Mouse (Mus musculus) midbrain, embryonic 14.5 days (tissue): ENCODE results near the gene Usp12. TPM values are rescaled to one million over a fixed set of nuclear protein-coding genes. Genes with fewer than 3 reads are reported as not detected.

Source experiments
- ATAC-seq: fragments of 200-750 bp; cut with Nextera tagmentation; 2 replicates; pipeline ENCODE4 v1.8.0; 2017; ENCODE audit warnings: moderate number of reproducible peaks, moderate library complexity; ENCODE audit not compliant: low FRiP score, low TSS enrichment
- DNase-seq: peaks from one replicate; pipeline ENCODE4 v3.0.0-alpha.2; 2015
- H3K27ac ChIP-seq: fragments of 300-500 bp; sonication (generic); replicated peaks from 2 replicates; pipeline ENCODE4 v1.5.1; 2014; ENCODE audit warnings: mild to moderate bottlenecking, low read depth, low read length, moderate library complexity
- H3K27me3 ChIP-seq: fragments of 300-500 bp; sonication (generic); 2 replicates; pipeline ENCODE4 v1.6.1; 2014; ENCODE audit warnings: low read length, control low read depth, mixed read lengths; ENCODE audit not compliant: control insufficient read depth, insufficient read depth
- H3K36me3 ChIP-seq: fragments of 300-500 bp; sonication (generic); 2 replicates; pipeline ENCODE4 v1.6.1; 2014; ENCODE audit warnings: low read length, control low read depth; ENCODE audit not compliant: control insufficient read depth, insufficient read depth
- H3K4me1 ChIP-seq: fragments of 300-500 bp; sonication (generic); 2 replicates; pipeline ENCODE4 v1.6.1; 2014; ENCODE audit warnings: mild to moderate bottlenecking, antibody characterized with exemption, low read length, control low read depth; ENCODE audit not compliant: control insufficient read depth, insufficient read depth
- H3K4me2 ChIP-seq: fragments of 300-500 bp; sonication (generic); 2 replicates; pipeline ENCODE4 v1.6.1; 2014; ENCODE audit warnings: mild to moderate bottlenecking, low read length, moderate library complexity
- H3K4me3 ChIP-seq: fragments of 300-500 bp; sonication (generic); replicated peaks from 2 replicates; pipeline ENCODE4 v1.5.1; 2014; ENCODE audit warnings: low read depth, low read length
- H3K9ac ChIP-seq: fragments of 300-500 bp; sonication (generic); replicated peaks from 2 replicates; pipeline ENCODE4 v1.6.1; 2014; ENCODE audit warnings: mild to moderate bottlenecking, low read length, moderate library complexity
- H3K9me3 ChIP-seq: fragments of 300-500 bp; sonication (generic); 2 replicates; pipeline ENCODE4 v1.6.1; 2016; ENCODE audit warnings: low read length, control low read depth, mixed read lengths; ENCODE audit not compliant: control insufficient read depth
- WGBS: fragments of 180-500 bp; shearing (Covaris S2); extraction: QIAGEN DNeasy Blood & Tissue Kit; methylation state at CpG from one replicate; pipeline ENCODE4 v1.1.7; 2014; 5-methylcytosine and 5-hydroxymethylcytosine counted together
- polyA plus RNA-seq: library from polyadenylated mRNA; unstranded; fragments of >200 nt; fragmentation: Nextera tagmentation; extraction: Ambion mirVana; gene quantifications from 2 replicates; pipeline ENCODE4 v1.2.1, GENCODE M21; 2014

The Usp12 gene
- polyA plus RNA-seq, 1 experiment from 2014 or later, result 11.2 TPM

- no peak overlapping the region for H3K4me3 ChIP-seq
- no peak overlapping the region for H3K9ac ChIP-seq
- no peak overlapping the region for H3K4me2 ChIP-seq
- no peaks in the 10 kb centered on the region for H3K27me3 ChIP-seq
- 92% methylated on average over 8 of the region's 8 CpGs for WGBS
- no peak for DNase-seq
- ATAC-seq, result no peak
- H3K9me3 ChIP-seq, result no peaks in the 10 kb centered on the region
- H3K4me1 ChIP-seq, result peaks cover 13% of the 10 kb centered on the region
- H3K36me3 ChIP-seq, result peaks cover 50% of the 10 kb centered on the region
- H3K27ac ChIP-seq, result no peak overlapping the region
These were observed 40.2 kb upstream of the Usp12 start for GRCm38 (mm10) chr5:146834959-146835358.

- DNase-seq, result no peak
- no peak overlapping the region for H3K27ac ChIP-seq
- H3K4me1 ChIP-seq, result peaks cover 13% of the 10 kb centered on the region
- peaks cover 45% of the 10 kb centered on the region for H3K36me3 ChIP-seq
- peak overlapping the region; percentile 88 for H3K9ac ChIP-seq
- no peaks in the 10 kb centered on the region for H3K27me3 ChIP-seq
- 27% methylated on average over 8 of the region's 8 CpGs for WGBS
- peak overlapping the region; percentile 88 for H3K4me3 ChIP-seq
- no peaks in the 10 kb centered on the region for H3K9me3 ChIP-seq
- ATAC-seq, result no peak
- peak overlapping the region; percentile 88 for H3K4me2 ChIP-seq
These were observed 38.9 kb upstream of the Usp12 start for GRCm38 (mm10) chr5:146833673-146834201.

GRCm38 (mm10) chr5:146832769-146833448 lies 38.1 kb upstream of the Usp12 start, which contains the start of gene Rpl21:
Gene Rpl21, plus strand, starts transcription at chr5:146832890.
- Histone ChIP-seq H3K36me3 (peaks cover 37% of the 10 kb centered on the region), H3K27ac (peak within 1 kb of the TSS; percentile 87), H3K27me3 (no peaks in the 10 kb centered on the region), H3K4me2 (peak within 1 kb of the TSS; percentile 88), H3K4me3 (peak within 1 kb of the TSS; percentile 88), H3K9me3 (no peaks in the 10 kb centered on the region), H3K9ac (peak within 1 kb of the TSS; percentile 88), H3K4me1 (peaks cover 13% of the 10 kb centered on the region)
- DNase-seq, result peak; percentile 98
- peak; percentile 99 for ATAC-seq
- WGBS, result under 1% methylated on average over 60 of the region's 60 CpGs

- peaks cover 13% of the 10 kb centered on the region for H3K4me1 ChIP-seq
- H3K4me3 ChIP-seq, result peak overlapping the region; percentile 88
- WGBS, result 53% methylated on average over 7 of the region's 7 CpGs
- peaks cover 32% of the 10 kb centered on the region for H3K36me3 ChIP-seq
- H3K9me3 ChIP-seq, result no peaks in the 10 kb centered on the region
- ATAC-seq (no peak), DNase-seq (no peak)
- no peaks in the 10 kb centered on the region for H3K27me3 ChIP-seq
- H3K4me2 ChIP-seq, result peak overlapping the region; percentile 88
- peak overlapping the region; percentile 87 for H3K27ac ChIP-seq
- H3K9ac ChIP-seq, result peak overlapping the region; percentile 88
These were observed 37.6 kb upstream of the Usp12 start for GRCm38 (mm10) chr5:146832435-146832768.

GRCm38 (mm10) chr5:146829528-146829927 lies 34.7 kb upstream of the Usp12 start:
- Histone ChIP-seq H3K9me3 (no peaks in the 10 kb centered on the region), H3K27ac (no peak overlapping the region), H3K27me3 (no peaks in the 10 kb centered on the region), H3K36me3 (peaks cover 3% of the 10 kb centered on the region; the same call in 1 of the 2 replicates), H3K9ac (no peak overlapping the region), H3K4me2 (no peak overlapping the region), H3K4me3 (no peak overlapping the region), H3K4me1 (peaks cover 13% of the 10 kb centered on the region)
- WGBS, result 63% methylated on average over 8 of the region's 8 CpGs
- ATAC-seq (no peak), DNase-seq (no peak)

DNA sequence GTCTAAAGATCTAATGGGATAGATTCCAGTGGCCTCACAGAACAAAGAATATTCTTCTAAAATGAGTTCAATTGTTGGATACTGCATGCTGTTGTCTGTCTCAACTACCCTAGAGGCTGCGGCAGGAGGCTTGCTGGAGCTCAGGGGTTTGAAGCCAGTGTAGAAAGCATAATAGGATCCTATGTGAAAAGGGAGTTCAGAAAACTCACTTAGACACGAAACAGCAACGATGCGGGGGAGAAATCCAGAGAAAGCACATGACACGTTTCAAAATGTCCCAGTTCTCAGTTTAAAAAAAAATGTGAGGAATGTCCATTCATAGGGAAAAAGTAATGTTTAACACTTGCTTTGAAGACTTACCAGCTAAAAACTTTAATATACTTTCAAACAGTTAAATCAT lies 28.2 kb upstream of the Usp12 start:
- Histone ChIP-seq H3K36me3 (no peaks in the 10 kb centered on the region), H3K4me3 (no peak overlapping the region), H3K27ac (no peak overlapping the region), H3K4me2 (no peak overlapping the region), H3K4me1 (no peaks in the 10 kb centered on the region), H3K9me3 (no peaks in the 10 kb centered on the region), H3K27me3 (no peaks in the 10 kb centered on the region), H3K9ac (no peak overlapping the region)
- DNase-seq, result no peak
- WGBS, result 88% methylated on average over 5 of the region's 5 CpGs
- no peak for ATAC-seq

DNA sequence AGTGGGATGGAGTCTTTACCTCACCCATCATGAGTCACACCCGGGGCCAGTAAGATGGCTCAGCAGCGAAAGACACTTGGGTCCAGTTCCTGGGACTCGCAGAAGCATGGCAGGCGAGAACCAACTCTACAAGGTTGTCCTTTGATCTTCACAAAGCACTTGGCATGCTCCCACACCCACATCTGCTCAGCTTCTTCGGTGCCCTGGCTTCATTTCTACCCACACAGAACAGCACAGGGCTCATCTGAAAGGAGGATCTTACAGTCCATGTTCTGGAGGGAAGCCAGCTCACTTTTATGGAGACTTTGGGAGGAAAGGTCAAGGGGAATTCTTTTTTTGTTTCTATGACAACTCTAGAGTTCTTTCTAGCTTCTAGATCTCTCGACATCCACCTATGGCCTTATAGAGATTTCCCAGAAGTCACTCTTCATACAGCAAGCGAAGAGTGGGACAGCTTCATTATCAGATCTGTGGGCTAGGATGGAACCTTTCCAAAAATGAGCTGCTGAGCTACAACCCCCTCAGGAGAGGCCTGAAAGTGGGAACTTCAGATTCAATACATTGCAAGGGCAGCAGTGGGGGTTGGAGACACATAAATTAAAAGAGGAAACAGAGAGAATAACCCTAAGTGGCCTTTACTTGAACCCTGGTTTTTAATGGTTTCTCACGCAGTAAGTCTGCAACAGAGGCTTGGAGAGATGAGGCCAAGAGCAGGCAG lies 24.3 kb upstream of the Usp12 start:
- Histone ChIP-seq H3K4me2 (no peak overlapping the region), H3K36me3 (no peaks in the 10 kb centered on the region), H3K9me3 (no peaks in the 10 kb centered on the region), H3K4me1 (no peaks in the 10 kb centered on the region), H3K27me3 (no peaks in the 10 kb centered on the region), H3K27ac (no peak overlapping the region), H3K9ac (no peak overlapping the region), H3K4me3 (no peak overlapping the region)
- no peak for ATAC-seq
- WGBS, result 76% methylated on average over 8 of the region's 8 CpGs
- no peak for DNase-seq

DNA sequence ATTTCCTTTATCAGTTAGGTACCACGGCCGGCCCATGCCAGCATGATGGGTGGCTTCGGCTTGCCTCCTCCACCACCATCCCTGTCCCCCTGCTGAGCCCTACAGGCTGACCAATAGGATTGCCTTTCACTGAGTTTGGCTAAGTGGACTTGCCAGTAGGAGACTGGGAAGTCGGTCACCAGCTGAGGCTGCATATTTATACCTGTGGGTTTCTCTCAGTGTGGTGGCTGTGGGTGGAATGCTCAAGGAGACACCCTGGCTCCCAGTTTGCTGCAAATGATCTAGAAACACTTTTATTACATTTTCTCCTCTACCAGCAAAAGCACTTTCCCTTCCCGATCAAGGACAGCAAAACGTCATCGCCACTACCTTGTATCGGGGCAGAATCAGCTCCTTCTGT lies 22.8 kb upstream of the Usp12 start:
- H3K36me3 ChIP-seq, result no peaks in the 10 kb centered on the region
- 82% methylated on average over 8 of the region's 8 CpGs for WGBS
- DNase-seq (no peak), ATAC-seq (no peak)
- no peaks in the 10 kb centered on the region for H3K27me3 ChIP-seq
- no peaks in the 10 kb centered on the region for H3K9me3 ChIP-seq
- no peaks in the 10 kb centered on the region for H3K4me1 ChIP-seq
- H3K4me2 ChIP-seq, result no peak overlapping the region
- H3K27ac ChIP-seq, result no peak overlapping the region
- H3K4me3 ChIP-seq, result no peak overlapping the region
- H3K9ac ChIP-seq, result no peak overlapping the region

- Histone ChIP-seq H3K27ac (no peak overlapping the region), H3K9ac (no peak overlapping the region), H3K9me3 (no peaks in the 10 kb centered on the region), H3K4me1 (no peaks in the 10 kb centered on the region), H3K27me3 (no peaks in the 10 kb centered on the region), H3K4me2 (no peak overlapping the region), H3K36me3 (no peaks in the 10 kb centered on the region), H3K4me3 (no peak overlapping the region)
- 80% methylated on average over 4 of the region's 4 CpGs for WGBS
- ATAC-seq (no peak), DNase-seq (no peak)
These were observed 20.6 kb upstream of the Usp12 start for GRCm38 (mm10) chr5:146815394-146815793.
